Mouse (Mus musculus) E14TG2a.4 (cell line): Measurements from ENCODE around the gene Gm45713.

Experiments
- CTCF ChIP-seq: conservative IDR thresholded peaks from 2 replicates; pipeline ENCODE4 v1.5.1; 2014; ENCODE audit warnings: low read length
- NANOG ChIP-seq: IDR thresholded peaks from 2 replicates; pipeline ENCODE4 v1.6.1; 2014; ENCODE audit warnings: borderline replicate concordance, low read length, mixed read lengths

DNA sequence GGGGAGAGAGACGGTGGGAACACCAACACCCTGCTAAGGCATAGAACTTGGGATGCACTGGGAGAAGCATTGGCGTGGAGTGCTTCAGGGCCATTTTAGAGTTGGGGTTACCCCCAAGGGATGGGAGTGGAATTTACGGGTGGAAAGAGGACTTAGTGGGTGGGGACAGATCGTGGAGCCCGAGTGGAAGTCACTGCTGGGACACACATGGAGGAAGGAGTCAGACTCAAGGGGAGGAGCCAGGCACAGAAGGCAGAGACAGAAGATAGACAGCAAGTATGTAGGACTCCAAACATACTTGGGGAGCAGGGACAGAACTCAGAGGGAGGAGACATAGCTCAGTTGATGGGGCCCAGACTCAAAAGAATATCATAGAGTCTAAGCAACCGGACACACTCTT lies 26.5 kb upstream of the Gm45713 start:
- TF ChIP-seq CTCF (no peak), NANOG (no peak)
